Mouse (Mus musculus) common myeloid progenitor, adult 5-6 weeks (primary cell): ENCODE data around the gene Frmd6. TPM values are rescaled to one million over a fixed set of nuclear protein-coding genes. Genes with fewer than 3 reads are reported as not detected.

ENCODE experiments used
- ATAC-seq: replicated peaks from 2 replicates; pipeline ENCODE4 v1.8.0; 2016; ENCODE audit warnings: low read depth, mild to moderate bottlenecking, moderate TSS enrichment, inconsistent platforms; ENCODE audit not compliant: poor library complexity, severe bottlenecking
- total RNA-seq: library from RNA; stranded (forward); fragments of 200-1000, 187-1606 nt; gene quantifications from 2 replicates; pipeline ENCODE4 v1.2.3, GENCODE M21; 2017

Frmd6 gene
- total RNA-seq, 1 experiment from 2014 or later: 12.8 TPM

DNA sequence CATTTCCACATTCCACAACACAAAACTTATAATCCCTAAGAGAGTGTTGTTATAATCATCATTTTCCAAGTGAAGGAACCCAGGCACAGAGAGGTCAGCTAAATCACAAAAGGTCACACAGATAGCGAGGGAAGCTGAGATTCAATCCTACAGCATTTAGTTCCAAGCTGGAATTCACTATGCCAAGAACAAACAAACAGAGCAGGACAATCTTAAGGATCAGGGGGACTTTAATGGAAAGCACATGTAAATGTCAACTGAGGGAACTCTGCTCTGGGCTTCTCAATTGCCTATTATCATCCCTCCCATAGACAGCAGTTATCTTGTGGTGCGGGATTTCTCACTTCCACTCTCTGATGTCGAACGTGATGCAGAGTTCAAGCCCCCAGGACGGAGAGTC lies 17.8 kb upstream of the Frmd6 start:
- ATAC-seq: no peak

DNA sequence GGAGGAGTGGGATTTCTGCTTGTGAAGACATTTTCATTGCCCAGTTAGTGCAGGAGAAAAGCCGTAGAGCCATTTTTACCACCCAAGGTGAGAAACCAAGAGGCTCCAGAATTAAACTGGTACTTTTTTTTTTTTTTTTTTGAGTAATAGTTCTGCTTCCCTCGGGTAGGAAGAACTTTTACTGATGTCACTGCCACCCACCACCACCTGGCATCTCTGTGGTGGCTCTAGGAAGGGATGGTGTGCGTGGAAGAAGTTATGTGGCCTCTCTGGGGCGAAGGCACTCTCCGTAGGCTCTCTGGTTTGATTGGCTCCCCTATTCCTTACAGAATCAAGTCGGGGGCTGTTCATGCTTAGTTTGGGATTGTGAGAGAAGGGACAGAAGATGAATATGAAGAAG lies 17.3 kb upstream of the Frmd6 start:
- ATAC-seq: no peak

DNA sequence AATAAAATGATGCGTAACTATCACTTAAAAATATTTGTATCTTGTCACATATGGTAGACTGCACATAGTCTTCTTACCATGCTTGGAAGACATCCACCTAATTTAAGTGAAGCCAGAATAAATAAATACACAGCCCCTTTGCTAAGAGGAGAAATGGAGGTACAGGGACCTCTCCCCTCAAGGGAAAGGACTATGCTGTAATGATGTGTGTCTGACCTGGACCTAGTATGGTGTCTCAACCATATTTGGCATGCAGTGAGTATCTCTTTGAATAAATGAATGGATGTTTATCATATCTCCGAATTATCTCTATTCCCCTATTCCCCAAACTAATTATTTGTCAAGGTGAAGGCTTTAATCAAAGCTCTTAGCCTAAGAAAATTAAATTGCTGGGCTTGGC lies 15.4 kb upstream of the Frmd6 start:
- ATAC-seq: no peak

DNA sequence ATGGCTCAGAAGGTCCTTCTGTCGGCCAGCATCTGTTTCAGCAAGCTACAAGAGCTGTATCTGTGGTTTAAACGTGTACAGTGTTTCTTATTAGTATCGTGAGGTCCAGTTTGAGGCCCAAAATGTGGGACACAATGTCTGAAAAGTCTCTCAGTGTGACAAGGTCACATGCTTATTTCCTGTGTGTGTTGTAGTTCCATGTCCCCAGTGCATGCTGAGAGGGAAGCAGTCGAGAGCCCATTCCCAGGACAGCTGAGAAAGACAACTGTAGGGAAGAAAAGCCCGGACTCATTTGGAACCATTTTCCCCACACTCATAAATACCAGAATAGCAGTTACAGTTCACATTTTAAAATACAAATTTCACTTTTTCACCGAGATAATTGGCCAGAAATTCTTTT lies 13.5 kb upstream of the Frmd6 start:
- ATAC-seq: no peak

DNA sequence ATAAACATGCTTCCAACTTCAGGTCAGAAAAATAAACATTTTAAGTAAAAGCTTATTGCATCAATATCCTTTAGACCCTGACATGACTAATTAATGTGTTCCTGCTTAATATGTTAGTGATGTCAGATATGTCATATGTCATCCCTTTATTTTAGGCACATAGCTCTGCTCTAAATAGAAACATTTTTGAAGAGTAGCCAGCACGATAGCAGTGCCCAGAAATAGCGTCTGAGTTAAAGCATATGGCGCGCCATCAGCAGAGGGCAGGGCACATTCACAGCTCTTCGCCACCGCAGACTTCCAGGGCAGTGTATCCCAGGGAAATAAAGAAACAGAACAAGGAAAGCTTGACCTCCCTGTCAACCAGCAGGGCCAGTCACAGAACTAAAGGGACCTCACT lies 13.1 kb upstream of the Frmd6 start:
- no peak for ATAC-seq

DNA sequence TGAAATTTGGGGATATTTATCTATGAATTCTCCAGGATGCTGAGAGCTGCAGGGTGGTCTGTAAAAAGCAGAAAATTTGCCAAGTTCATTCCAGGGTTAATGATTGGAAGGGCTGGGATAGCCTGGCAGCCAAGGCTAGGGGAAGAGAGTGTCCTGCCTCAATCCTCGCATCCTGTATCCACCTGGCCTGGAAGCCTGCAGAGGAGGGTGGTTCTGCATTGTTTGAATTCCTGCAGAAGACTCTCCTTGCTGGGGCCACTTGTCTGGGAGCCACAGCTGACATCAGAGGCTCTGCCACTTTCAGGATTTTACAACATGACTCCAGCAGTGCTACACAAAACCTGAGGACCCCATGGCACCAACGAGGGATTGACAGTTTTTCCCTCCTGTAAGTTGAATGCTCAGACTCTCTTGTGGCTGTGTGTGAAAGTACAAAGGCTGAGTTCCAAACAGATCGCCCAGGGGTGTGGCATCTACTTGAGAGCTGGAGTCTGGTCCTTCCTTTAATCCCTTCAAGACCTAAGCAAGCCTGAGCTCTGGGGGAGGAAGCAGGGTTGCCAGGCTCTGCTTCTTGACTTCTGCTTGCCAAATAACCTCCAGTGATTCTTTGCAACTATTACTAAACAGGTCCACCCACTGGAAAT lies 12.4 kb upstream of the Frmd6 start:
- no peak for ATAC-seq

DNA sequence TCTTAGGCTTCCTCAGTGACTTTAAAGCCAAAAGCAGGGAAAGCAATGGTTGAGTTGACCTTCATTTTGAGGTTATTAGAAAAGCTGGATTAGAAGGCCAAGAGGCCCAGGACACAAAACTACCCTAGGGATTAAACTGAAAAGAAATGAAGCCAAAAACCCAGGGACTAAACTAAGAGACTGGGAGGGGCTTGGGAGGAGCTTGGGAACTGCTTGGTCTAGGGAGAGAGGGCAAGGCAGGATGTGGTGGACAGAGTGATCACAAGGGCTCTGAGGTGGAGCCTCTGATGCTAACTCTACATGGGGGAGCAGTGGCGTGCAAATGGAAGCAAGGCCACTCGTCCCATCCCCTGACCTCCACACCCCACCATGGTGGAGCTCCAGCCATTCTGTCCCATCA lies 8.6 kb upstream of the Frmd6 start:
- no peak for ATAC-seq

DNA sequence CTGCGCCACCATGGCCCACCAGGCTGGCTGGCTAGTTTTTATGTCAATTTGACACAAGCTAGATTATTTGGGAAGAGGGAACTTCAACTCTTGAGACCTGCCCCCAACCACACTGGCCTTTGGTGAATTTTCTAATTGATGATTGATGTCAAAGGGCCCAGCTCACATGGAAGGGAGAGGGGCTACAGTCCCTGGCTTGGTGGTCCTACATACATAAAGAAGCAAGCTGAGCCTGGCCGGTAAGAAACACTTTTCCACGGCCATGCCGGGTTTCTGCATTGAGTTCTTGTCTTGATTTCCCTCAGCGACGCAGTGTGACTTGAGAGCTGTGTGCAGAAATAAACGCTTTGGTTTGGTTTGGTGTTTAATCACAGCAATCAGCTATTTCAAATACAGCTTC lies 1.3 kb upstream of the Frmd6 start:
- no peak for ATAC-seq

DNA sequence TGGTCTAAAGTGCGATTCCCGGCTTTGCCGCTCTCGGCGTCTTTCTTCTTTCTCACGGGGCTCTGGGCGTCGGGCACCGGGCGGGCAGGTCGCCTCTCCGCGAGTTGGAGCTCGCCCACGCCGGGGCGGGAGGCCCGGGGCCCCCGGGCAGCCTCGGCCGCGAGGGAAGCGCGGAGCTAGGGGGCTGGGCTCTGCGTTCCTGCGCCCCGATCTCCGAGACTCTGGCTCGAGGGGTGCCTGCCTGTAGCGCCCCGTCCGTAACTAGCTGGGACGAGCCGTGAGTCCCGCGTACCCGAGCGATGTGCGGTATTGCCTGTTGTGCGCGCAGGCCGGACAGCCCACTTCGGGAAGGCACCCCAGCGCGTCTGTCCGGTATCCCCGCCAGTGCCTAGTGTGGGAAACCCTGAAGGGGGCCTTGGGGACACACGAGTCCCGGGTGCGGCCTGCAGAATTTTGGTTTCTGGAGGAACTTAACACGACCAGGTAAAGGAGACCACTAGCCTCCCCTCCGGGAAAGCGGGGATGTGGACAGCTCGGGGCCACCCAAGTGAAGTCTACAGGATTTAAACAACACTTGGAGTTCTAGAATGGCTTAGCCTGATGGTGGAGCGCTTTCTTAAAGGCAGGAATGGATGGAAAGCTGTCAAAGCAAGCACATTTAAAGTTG lies 470 bp downstream of the Frmd6 start:
- peak; percentile 35 for ATAC-seq

DNA sequence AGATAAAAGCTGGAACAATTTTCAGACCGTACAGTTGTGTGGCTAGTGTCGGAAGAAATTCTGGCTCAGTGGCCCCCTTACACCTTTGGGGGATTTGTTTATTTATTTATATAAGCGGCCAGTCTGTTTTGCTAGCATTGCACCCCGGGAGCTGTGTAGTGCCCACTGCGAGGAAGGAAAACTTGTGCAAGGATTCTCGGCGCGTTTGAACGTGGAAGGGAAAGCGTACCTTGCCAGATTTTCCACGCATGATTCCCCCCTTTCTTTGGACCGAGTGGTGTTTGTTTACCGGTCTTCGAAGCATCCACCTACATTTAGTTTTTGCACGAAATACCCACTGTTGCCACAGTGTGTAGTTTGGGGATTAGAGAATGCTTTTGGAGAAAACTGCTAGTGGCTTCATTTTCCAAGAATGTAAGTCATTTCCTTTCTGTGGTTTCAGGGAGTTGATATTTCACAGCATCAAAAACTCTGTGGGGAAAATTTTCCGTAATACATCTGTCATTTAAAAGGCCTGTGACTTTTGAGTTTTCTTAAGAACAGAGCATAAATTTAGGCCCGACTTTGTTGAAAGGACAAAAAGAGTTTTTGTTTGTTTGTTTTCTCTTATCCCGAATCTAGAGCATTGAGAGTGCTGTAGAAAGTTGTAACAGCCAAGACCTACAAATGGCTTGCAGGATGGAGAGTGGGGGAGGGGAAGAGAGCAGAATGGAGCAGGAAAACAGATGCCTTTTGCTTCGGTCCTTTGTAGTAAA lies 1.2 kb downstream of the Frmd6 start:
- no peak for ATAC-seq

DNA sequence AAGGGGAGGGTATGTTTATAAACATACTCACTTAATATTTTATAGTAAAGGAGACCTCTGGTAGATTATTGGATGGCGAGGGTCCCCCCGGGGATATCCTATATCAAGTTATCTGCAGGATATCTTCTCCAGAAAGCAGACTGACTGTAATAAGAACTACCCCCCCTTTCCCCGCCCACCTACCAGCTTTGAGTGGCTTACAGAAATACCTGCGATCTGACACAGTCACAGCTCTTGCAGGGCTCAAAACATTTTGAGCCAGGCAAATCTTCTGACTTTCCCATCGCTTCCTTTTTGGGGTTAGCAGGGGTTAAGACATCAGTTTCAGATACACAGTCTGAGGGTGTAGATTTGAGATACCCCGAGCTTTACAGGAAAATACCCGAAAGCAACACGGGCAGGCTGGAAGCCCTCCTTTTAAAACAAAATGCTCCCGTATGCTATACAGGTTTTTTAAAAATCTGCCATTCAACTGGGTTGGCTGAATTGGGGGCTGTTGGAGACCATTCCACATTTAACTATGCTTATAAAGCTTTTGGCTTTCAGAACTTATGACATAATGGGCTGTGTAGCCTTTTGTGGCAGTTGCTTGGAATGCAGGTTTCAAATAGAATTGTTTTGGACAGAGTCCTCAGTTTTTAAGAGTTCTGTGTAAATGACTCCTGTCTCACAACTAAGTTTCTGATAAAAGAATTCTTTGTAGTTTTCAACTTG lies 2.0 kb downstream of the Frmd6 start:
- ATAC-seq: no peak

DNA sequence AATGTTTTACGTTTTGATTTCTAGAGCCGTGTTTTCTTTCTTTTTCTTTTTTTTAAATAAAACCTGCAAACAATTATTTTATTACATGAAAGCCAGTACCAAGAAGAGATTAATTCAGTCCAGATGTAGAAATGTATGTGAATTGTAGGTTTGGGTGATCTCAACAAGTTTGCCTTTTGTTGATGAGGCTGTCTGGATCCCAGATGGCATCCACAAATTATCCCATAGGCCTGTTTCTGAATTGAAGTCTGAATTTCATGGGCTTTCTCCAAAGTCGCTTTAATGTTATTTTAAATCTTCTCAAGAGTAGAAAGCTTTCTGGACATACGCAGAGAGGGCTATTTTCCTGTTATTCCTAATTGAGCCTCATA lies 2.6 kb downstream of the Frmd6 start:
- no peak for ATAC-seq

DNA sequence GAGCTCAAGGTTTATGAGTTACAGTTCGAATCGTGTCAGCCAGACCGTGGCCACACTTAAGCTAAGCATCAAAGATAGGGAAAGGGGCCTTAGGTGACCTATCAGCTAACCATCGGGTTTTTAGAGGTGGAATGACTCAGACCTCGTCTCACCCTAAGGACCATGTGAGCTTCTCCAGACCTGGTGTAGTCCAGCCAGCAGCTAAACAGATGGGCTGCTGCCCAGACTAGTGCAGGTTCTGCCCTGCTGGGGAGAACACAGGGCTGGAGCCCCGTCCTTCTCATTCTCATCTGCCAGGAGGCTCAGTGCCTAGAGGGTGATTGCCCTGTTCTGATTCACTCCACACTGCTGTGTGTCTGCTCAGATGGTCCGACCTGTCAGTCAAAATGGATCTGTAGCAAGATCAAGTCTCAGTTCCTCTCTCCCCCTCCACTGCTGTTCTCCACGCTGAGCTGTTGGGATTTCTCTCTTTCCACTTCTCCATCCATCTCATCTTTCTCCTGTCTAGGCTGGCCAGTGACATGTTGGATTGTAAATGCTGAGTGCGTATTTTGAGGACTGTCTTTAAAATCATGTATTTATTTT lies 5.8 kb downstream of the Frmd6 start:
- ATAC-seq: peak; percentile 37; the same call in 1 of the 2 replicates

DNA sequence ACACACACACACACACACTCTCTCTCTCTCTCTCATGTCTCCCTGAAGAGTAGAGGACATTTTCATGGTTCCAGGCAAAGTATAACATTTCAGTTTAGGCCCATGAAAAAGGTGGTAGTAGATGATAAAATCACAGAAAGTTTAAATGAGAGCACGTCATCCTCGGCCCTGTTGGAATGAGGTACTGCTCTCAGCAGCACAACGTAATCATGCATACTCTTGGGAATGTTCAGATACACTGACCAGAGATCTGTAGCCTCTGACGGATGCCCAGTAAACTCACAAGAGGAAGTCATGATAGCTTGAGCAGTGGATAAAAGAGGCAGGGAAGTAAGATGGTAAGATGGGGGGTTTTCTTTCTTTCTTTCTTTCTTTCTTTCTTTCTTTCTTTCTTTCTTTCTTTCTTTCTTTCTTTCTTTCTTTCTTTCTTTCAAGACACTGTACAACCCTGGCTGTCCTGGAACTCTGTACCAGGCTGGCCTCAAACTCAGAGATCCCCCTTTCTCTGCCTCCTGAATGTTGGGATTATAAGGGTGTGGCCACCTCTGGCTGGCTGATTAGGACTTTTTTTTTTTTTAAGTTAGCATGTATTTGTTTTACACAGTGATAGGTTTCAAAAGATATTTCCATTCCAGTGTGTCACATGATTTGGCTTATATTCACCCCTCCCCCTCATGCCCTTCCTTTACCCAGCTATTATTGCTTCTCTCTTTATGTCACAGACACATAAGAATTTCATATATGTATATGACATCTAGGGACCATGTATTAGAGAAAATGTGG lies 7.1 kb downstream of the Frmd6 start:
- ATAC-seq: no peak; the same call in 1 of the 2 replicates

DNA sequence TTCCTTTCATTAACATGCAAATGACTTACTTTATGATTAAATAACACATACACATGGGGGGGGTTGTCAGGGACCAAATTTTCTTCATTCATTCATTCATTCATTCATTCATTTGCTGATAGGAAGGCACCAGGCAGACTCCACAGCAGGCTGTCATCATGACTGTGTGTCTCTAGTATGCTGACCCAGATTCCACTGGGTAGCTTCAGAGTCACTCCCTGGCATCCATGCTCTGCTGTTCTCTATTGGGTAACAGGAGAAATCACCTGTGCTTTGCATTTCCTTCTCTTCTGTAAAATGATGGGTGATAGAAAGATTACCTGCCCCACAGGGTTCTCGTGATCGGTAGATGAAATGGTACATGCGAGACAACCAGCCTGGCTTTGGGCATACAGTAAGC lies 7.7 kb downstream of the Frmd6 start:
- ATAC-seq: no peak

DNA sequence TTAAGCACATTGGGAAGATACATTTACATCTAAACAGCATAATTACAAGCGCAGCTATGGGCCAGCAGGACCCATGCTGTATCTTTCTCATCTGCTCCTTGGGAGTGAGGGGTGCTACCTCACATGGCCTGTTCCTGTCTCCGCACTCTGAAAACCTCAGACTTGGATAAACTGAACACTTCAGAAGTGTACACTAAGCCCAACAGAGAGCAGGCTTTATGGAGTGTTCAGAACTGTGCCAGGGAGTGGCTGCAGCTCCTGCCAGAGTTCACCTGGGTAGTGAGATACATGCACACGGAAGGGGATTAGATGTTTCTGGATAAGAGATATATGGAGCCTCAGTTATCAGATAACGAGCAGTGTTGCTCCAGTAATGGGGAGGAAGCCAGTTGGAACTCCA lies 8.7 kb downstream of the Frmd6 start:
- no peak for ATAC-seq

DNA sequence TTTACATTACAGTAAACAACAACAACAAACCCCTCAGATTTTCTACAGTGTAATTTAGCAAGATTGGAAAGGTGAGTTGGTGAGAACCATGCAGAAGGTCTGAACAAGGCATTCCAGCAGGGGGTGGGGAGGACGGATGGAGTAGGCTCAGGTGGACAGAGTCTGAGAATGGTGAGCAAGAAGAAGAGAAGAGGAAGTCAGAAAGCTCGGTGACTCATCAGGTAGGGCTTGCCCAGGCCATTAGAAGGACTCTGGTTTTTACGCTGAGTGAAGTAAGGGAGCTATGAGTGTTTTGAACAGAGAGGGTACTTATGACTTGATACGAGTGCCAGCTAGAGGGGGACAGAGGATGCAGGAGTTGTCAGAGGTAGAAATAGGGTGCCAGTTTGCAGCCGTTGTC lies 9.7 kb downstream of the Frmd6 start:
- no peak for ATAC-seq

DNA sequence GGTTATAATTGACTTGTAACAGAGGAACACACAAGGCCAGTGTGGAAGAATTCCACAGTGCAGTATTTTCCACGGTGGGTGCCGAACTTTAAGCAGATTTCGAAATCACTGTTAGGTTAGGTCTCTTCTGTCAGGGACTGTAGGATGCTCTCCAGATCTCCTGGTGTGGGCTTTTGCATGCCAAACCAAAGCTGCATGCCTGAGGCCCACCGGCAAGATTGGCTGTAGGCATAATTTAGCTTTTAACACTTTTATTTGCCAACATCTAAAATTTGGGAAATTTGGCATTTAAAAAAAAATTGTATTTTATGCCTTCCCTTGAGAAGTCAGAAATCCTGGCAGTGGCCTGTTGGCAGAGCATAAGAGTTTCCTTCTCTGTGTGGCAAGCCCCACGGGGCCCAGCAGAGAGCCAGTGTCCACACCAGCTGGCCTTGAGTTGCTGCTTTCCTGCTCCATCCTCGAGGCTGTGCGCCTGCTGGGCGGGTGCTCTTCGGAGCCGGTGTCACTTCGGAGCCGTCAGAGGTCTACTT lies 12.5 kb downstream of the Frmd6 start:
- no peak for ATAC-seq

DNA sequence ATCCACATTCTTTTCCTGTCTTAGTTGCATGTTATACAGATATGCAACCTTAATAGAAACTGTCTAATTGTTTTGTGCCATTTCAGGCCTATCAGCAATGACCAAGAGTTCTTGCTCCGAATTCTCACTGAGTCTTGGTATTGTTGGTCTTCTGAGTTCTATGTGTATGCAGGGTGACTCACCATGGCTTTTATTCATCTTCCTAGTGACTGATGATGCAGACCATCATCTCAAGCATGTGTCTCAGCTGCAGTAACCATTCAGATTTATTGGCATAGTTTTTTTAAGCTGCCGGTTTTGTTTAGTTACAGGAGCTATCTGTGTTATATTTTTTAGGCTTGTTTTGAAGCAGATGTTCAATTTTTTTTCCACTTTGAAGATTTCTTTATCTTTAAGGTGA lies 20.1 kb downstream of the Frmd6 start:
- ATAC-seq: no peak

DNA sequence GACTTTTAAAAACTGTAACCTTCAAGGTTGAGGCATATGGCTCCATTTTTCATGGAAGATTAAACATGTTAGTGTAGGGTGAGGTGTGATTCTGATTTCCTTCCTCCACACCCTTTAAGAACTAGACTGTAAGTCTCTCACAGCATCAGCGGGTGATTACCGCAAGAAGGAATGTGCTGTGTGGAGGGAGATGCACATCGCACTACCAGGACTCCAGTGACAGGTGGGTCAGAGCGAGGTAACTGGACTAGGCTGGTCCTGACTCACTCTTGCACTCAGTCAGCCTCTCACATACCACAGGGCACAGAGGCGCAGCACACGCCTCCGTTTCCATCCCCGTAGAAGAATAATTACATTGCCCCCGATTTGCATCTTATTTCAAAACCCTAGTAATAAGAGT lies 23.7 kb downstream of the Frmd6 start:
- no peak for ATAC-seq
